Mouse (Mus musculus) C2C12 (cell line): ENCODE measurements around the gene Pdia3.

Experiments
- CEBPB ChIP-seq: IDR thresholded peaks from one replicate; pipeline ENCODE4 v1.6.1; 2011; ENCODE audit warnings: low read depth, mild to moderate bottlenecking, control low read depth, moderate library complexity
- CTCF ChIP-seq: IDR thresholded peaks from one replicate; pipeline ENCODE4 v1.5.1; 2011; ENCODE audit not compliant: control insufficient read depth, insufficient read depth, insufficient read length
- MAX ChIP-seq: IDR thresholded peaks from one replicate; pipeline ENCODE4 v1.6.1; 2011; ENCODE audit warnings: mild to moderate bottlenecking, control low read depth
- USF1 ChIP-seq: IDR thresholded peaks from one replicate; pipeline ENCODE4 v1.6.1; 2011; ENCODE audit warnings: low read depth, mild to moderate bottlenecking, control low read depth, moderate library complexity

DNA sequence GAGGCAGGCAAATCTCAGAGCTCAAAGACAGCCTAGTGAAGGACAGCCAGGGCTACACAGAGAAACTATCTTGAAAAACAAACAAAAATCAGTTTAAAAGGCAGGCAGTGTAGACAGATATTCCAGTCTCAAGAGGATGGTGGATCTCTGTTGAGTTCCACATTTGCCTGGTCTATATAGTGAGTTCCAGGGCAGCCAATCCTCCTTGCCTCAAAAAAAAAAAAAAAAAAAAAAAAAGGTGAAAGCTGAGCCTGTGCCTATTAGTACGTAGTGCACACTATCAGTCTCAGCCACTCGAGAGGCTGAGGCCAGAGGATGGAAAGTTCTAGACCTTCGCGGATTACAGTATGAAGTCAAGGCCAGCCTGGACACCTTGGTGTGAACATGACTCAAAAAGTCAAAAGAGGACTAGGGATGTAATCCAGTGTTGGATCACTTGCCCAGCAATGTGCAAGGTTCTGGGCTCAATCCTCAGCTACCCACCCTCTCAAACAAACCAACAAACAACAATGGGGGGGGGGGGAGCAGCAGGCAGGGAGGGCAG lies 660 bp upstream of the Pdia3 start:
- TF ChIP-seq CTCF (no peak), MAX (no peak), CEBPB (no peak), USF1 (no peak)
